Mouse (Mus musculus) kidney, postnatal 4 days (tissue): ENCODE measurements around the gene AC170998.1.

Experiments
- DNase-seq, 2 experiments: peaks; one replicate each; pipeline ENCODE4 v3.0.0; 2021; ENCODE audit warnings: mixed read lengths in 2 of 2

The AC170998.1 gene

GRCm38 (mm10) chr17:28725783-28726182, at the start of gene AC170998.1:
TSS of gene AC170998.1 (plus strand) at chr17:28726083.
- DNase-seq: no peak

GRCm38 (mm10) chr17:28682311-28683084, 43.4 kb upstream of the AC170998.1 start:
- peak in 1 of 2 experiments; percentile 47 for DNase-seq

GRCm38 (mm10) chr17:28683601-28684000, 42.3 kb upstream of the AC170998.1 start:
- peak in 1 of 2 experiments; percentile 40 for DNase-seq

- no peak for DNase-seq
Measured at GRCm38 (mm10) chr17:28684631-28685030, 41.3 kb upstream of the AC170998.1 start.

- no peak for DNase-seq
Measured at GRCm38 (mm10) chr17:28687354-28687753, 38.5 kb upstream of the AC170998.1 start.

- peak; percentile 45 to 66 for DNase-seq
Measured at GRCm38 (mm10) chr17:28689586-28690283, 36.1 kb upstream of the AC170998.1 start, which contains the start of gene Slc26a8. TSS of gene Slc26a8 (minus strand) at chr17:28690233.

GRCm38 (mm10) chr17:28690776-28691686, 34.9 kb upstream of the AC170998.1 start, which contains the start of gene Mapk14:
TSS of gene Mapk14 (plus strand) at chr17:28691329.
- DNase-seq: peak; percentile 99 to 100

- peak; percentile 70 to 79 for DNase-seq
Measured at GRCm38 (mm10) chr17:28691687-28692340, 34.1 kb upstream of the AC170998.1 start.

GRCm38 (mm10) chr17:28692341-28692710, 33.6 kb upstream of the AC170998.1 start:
- peak; percentile 42 to 70 for DNase-seq

- DNase-seq: no peak
Measured at GRCm38 (mm10) chr17:28693086-28693485, 32.8 kb upstream of the AC170998.1 start.

- no peak for DNase-seq
Measured at GRCm38 (mm10) chr17:28694078-28694477, 31.8 kb upstream of the AC170998.1 start.

GRCm38 (mm10) chr17:28694832-28695231, 31.1 kb upstream of the AC170998.1 start:
- no peak for DNase-seq

- no peak for DNase-seq
Measured at GRCm38 (mm10) chr17:28696641-28697040, 29.2 kb upstream of the AC170998.1 start.

GRCm38 (mm10) chr17:28697290-28698195, 28.3 kb upstream of the AC170998.1 start:
- peak in 1 of 2 experiments; percentile 17 for DNase-seq

GRCm38 (mm10) chr17:28698245-28698644, 27.6 kb upstream of the AC170998.1 start:
- no peak for DNase-seq

- no peak for DNase-seq
Measured at GRCm38 (mm10) chr17:28698672-28699071, 27.2 kb upstream of the AC170998.1 start.

- DNase-seq: no peak
Measured at GRCm38 (mm10) chr17:28699789-28700188, 26.1 kb upstream of the AC170998.1 start.

- no peak for DNase-seq
Measured at GRCm38 (mm10) chr17:28701171-28701570, 24.7 kb upstream of the AC170998.1 start.

- no peak for DNase-seq
Measured at GRCm38 (mm10) chr17:28701737-28702136, 24.1 kb upstream of the AC170998.1 start.

GRCm38 (mm10) chr17:28702646-28703045, 23.2 kb upstream of the AC170998.1 start:
- DNase-seq: no peak

- no peak for DNase-seq
Measured at GRCm38 (mm10) chr17:28706697-28707096, 19.2 kb upstream of the AC170998.1 start.
